Mouse (Mus musculus) neutrophil, adult 5-6 weeks (primary cell): ENCODE measurements at regions not wholly inside any gene's neighbourhood (a gene's known extent, or its start where the extent isn't known, plus 50 kb on each side); places are given as distances from the start of the nearest gene placed in this dataset.

Experiments used
- ATAC-seq: fragments of 151-379, 151-347 bp; 2 replicates; pipeline ENCODE4 v1.8.0; 2017; ENCODE audit warnings: mild to moderate bottlenecking, moderate TSS enrichment; ENCODE audit not compliant: insufficient number of reproducible peaks, poor library complexity, low FRiP score, severe bottlenecking; ENCODE audit errors: extremely low read depth

DNA sequence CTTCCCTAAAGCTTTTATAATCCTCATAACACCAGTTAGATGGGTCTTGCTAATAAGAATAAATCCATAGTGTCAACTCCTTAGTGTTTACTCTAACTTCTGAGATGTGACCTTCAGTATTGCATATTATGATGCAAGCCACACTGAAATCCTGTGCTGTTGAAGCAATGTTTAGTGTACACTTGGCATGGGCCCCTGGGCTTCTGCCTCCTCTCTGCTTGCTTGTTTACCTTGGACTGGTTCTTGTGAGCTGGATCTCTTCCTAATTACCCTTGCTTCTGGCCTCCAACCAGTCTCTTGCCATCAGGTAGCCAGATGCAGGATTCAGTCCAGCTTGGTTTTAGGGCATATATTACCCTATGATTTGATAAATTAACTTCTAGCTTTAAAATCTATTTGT is 57.0 kb downstream of the Rgs2 start:
- no peak for ATAC-seq

DNA sequence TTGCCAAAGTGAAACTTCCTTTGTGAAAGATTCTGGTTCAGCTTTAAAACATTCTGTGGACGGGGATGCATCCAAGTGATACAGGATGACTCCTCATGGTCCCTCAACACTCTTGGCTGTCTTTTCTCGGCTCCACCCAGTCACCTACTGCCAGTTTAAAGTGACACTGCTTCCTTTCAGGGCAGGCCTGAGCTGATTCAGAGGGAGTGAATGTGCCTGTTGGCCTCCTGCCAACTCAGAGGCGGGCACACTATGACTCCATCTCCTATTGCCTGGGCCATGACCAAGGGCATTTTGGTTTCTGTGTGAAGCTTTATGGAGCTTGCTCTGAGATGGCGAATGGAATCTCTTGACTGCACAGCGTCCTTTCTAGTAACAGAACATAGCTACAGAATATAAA is 62.5 kb downstream of the Rgs2 start:
- peak; percentile 60; the same call in 1 of the 2 replicates for ATAC-seq

DNA sequence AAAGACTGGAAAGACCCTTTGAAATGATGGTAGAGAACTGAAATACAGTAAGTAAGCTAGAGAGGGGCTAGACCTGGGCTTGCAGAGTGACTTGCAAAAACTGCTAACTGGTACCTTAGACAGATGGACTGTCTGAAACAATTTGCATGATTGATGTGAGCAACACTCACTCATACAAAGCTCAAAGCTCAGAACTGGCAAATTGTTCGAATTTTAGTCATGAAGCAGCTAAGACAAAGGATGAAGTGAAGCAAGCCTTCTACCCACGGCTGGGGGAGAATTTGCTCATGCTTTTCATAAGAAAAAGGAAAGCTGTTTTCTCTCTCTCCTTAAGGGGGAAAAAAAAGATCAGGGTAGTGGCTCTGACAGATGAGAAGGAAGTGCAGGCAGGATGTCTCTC is 64.5 kb downstream of the Rgs2 start:
- no peak for ATAC-seq

- ATAC-seq = no peak
Measured at GRCm38 (mm10) chr1:143938569-143938968, 65.4 kb downstream of the Rgs2 start.

DNA sequence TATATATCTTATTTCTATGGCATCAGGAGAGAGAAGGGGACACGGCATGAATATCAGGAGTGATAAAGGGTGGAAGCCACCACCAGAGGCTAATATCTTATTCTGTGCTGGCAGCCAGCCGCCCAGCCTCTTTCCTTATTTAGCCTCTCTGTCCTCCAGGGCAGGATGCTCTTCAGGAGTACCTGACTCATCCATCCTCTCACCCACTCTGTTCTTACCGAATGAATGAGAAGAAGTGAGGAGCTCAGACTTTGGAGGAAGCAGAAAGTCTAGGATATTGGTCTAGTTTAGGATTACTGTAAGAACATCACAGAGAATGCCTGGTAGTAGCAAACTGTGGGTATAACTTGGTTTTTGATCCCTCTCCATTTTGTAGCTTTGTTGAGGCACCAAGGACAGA is 73.2 kb downstream of the Rgs2 start:
- no peak for ATAC-seq

DNA sequence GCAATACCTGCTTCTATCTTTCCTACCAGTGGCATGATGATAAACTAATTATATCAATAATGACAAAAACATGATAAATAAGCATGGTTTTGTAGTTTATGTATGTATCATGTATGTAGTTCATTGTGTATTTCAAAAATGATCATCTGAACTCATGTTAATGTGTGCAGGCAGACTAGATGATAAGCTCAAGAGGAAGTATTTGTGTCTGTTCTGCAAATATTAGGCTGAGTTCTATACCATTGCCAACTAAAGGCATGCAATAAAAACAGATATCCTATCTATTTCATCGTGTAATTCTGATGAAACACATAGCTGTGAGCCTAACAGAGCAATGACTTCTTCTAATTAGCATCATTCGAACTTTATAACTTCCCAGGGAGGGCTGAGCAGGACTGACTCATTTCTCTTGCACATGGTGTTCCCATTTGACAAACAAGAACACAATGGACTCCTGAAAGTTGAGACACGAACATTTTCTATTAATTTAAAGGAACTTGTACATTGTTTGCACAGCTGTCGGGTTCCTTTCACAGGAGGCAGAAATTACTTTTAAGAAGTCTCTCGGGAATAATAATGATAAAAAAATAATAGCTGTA is 74.3 kb downstream of the Rgs2 start:
- ATAC-seq = no peak

DNA sequence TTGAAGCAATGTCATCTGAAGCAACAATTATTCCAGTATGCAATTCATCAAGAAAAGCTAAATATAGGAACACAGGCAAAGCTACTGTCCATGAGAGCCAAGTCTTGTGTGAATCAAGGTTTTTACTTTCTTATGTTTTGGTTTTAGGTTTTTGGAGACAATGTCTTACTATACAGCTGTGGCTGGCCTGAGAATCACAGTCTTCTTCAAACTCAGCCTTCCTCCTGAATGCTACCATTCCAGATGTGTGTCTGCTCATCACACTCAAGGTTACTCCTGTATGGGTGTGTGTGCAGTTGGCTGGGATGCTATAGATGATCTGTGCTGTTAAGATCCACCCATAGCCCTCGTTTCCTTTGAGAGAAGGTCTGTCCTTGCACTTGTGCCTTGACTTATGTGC is 81.5 kb downstream of the Rgs2 start:
- no peak for ATAC-seq

DNA sequence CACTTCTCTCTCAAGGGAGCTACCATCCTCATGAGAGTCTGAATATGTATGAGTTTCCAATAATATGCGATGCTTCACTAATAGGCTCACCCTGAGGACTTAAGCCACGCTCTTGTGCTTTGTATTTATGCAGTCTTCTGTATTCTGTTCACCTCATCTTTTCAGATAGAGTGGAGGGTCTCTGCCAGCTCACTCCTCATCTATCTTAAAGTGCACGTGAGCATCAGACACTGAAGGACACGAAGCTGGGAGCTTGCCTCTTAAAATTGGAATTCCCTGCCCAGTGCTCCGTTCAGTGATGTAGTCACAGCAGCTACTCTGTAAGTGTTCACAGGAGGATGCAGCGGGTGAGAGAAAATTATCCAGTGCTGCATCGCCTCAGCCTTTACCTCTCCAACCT is 83.7 kb downstream of the Rgs2 start:
- no peak for ATAC-seq

- no peak for ATAC-seq
Measured at GRCm38 (mm10) chr1:143918949-143919348, 85.0 kb downstream of the Rgs2 start.

GRCm38 (mm10) chr1:143918146-143918774 is 85.7 kb downstream of the Rgs2 start:
- peak; percentile 69 for ATAC-seq

- ATAC-seq = no peak
Measured at GRCm38 (mm10) chr1:143917623-143918022, 86.3 kb downstream of the Rgs2 start.

DNA sequence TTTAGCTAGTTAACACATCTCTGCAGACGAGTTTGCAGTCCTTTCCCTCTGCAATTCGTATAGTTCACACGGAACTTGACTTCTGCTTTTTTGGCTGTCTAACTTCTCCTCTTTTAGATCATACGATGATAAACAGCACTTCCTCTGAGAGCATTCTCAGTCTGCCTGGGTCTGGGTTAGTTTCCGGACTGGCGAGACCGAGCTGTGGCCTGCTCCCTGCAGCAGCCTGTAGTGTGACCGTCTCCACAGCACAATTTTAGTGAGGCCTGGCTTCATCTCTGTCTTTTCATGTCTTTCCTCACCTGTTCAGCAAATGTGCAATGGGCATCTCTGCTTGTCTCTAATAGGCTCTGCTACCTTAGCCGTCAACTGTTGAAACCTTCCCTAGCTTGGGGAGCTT is 87.4 kb downstream of the Rgs2 start:
- ATAC-seq = peak; percentile 83

- ATAC-seq = no peak
Measured at GRCm38 (mm10) chr1:143912586-143912985, 91.4 kb downstream of the Rgs2 start.

DNA sequence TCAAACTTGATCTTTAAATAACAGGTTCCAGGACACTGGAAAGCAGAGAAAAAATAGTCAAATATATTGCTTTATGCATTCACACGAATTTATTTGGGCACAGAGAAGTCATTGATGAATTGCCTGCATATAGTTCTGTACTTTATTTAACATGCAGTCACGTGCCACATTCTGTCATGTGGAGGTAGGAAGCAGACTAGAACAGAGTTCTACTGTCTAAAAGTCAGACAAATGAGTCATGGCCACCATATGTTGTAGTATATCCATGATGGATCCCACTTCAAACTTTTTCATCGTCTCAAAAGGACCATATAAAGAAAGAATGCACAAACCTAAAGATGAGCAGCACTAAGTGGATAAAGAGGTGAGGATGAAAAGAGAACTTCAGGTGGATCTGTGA is 92.7 kb downstream of the Rgs2 start:
- no peak for ATAC-seq

DNA sequence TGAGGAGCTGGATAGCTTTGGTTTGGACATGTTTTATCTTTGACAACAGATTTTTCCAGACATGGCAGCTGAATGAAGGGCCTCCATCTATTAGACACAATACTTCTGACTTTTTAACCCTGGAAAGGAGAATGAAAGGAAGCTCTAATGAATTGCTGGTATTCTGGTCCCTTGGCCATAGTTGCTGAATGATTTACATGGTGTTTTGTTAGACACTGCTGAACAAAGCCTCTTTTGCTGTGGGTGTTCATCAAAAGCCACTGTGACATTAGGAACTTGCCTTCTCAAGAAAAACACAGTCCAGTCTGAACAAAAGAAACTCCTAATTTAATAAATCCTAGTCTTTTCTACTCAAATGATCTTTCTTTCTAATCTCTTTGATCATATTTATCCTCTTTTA is 93.4 kb downstream of the Rgs2 start:
- ATAC-seq = no peak

DNA sequence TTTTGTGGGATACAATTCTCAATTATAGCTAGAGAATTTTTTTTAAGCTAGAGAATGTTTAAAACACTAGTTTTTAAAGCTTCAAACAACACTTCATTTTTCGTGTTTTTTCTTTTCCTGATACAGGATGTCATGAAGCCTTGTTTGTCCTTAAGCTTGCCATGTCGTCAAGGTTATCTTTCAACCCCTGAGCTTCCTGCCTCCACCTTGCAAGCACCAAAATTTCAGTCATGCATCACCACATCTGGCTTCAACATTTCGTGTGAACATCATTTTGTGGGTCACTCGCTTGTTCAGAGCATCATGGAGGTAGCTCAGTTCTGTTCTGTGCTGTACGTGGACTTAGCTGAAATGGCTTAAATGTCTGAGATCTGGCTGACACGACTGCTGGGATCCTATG is 96.6 kb downstream of the Rgs2 start:
- ATAC-seq = no peak

GRCm38 (mm10) chr1:143906881-143907280 is 97.1 kb downstream of the Rgs2 start:
- ATAC-seq = no peak

DNA sequence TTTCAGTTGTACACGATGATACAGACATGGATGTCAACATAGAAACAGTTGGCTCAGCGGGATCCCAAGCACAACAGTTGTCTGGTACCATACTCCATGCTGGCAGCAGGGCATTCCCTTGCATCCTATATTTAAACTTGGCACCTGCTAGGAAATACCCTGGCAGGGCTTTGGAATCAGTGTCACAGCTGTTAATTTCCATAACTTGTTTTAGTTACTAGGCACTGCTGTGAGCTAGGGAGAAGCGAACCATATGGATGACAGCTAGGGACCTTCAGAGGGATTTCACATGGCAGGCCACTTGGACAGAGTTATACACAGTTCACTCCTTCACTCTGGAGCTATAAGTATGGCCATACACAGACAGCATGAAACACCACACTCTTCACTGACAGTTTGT is 100.0 kb downstream of the Rgs2 start:
- no peak for ATAC-seq

DNA sequence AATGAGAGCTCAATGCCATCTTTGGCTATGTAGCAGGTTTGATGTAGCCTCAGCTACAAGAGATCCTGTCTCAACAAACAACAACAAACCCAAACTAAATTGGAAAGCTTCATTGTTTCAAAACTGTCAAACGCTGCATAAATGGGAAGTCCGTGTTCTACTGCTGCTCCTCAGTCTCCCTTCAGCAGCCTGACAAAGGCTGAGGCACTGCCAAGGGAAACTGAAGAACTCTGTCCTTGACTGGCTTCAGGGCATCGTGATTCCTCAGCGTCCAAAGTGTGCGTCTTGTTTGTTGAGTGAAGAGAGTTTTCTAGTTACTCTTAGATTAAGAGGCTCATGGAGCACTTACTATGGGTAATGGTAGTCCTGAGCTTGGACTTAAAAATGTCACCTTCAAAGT is 100.7 kb downstream of the Rgs2 start:
- ATAC-seq = no peak

GRCm38 (mm10) chr1:143901127-143901920 is 102.6 kb downstream of the Rgs2 start:
- no peak for ATAC-seq
